ENCODE assay signal across 7 mouse cellular contexts in genomic region chr4:85514205-85514681, GRCm38 (mm10). TPM values are rescaled to one million over a fixed set of nuclear protein-coding genes. Genes with fewer than 3 reads are reported as not detected.
A peak's percentile ranks its signal among the peaks of the same experiment; 100 is the strongest.
DNase-seq lines count a peak whose midpoint lies in the region; ATAC-seq and TF ChIP-seq lines count a peak whose summit lies in the region.

No protein-coding gene starts in this region.

- H3K9ac ChIP-seq in liver, embryonic 13.5 days = no peak overlapping the region
- H3K9ac ChIP-seq in neural tube, embryonic 13.5 days = peak overlapping the region; percentile 65

- peak; percentile 58; the same call in 1 of the 2 replicates for ATAC-seq in liver, embryonic 13.5 days (ENCODE audit: low read depth)
- ATAC-seq in neural tube, embryonic 13.5 days (ENCODE audit: low read depth) = peak; percentile 93

- H3K4me1 ChIP-seq in liver, embryonic 13.5 days (replicated peaks) = no peaks in the 10 kb centered on the region
- H3K4me1 ChIP-seq in neural tube, embryonic 13.5 days (replicated peaks) = peaks cover 17% of the 10 kb centered on the region

- peak; percentile 72 for DNase-seq in brain, embryonic 14.5 days (ENCODE audit: low read depth)
- DNase-seq in embryo, embryonic 10.5 days (ENCODE audit: low spot score) = peak; percentile 70
- DNase-seq in gastrocnemius, postnatal 4 days (ENCODE audit: low spot score in 2 of 2) = peak; percentile 30 to 35
- peak; percentile 7 for DNase-seq in kidney, adult 9 months
- no peak for DNase-seq in liver, embryonic 13.5 days
- peak; percentile 40 for DNase-seq in yolk sac, embryonic 10.5 days (ENCODE audit: low spot score)

- no peaks in the 10 kb centered on the region for H3K36me3 ChIP-seq in liver, embryonic 13.5 days
- H3K36me3 ChIP-seq in neural tube, embryonic 13.5 days = no peaks in the 10 kb centered on the region

- H3K4me2 ChIP-seq in liver, embryonic 13.5 days = peak overlapping the region; percentile 62
- H3K4me2 ChIP-seq in neural tube, embryonic 13.5 days = peak overlapping the region; percentile 92

- WGBS in liver, embryonic 13.5 days (ENCODE audit: insufficient replicate concordance) = under 1% methylated on average over 32 of the region's 33 CpGs
- under 1% methylated on average over 33 of the region's 33 CpGs for WGBS in neural tube, embryonic 13.5 days

- no peak for TF ChIP-seq POLR2A in brain, embryonic 14.5 days (IDR thresholded peaks at IDR 0.05; ENCODE audit: borderline replicate concordance, extremely low read depth, insufficient read depth, insufficient read length, poor library complexity, severe bottlenecking)

- H3K4me3 ChIP-seq in liver, embryonic 13.5 days (replicated peaks) = peak overlapping the region; percentile 41
- H3K4me3 ChIP-seq in neural tube, embryonic 13.5 days = peak overlapping the region; percentile 48

- H3K9me3 ChIP-seq in liver, embryonic 13.5 days (replicated peaks) = no peaks in the 10 kb centered on the region
- no peaks in the 10 kb centered on the region for H3K9me3 ChIP-seq in neural tube, embryonic 13.5 days

- peak; percentile 52; the same call in 1 of the 2 replicates for TF ChIP-seq CTCF in brain, embryonic 14.5 days (IDR thresholded peaks at IDR 0.05; ENCODE audit: borderline replicate concordance, extremely low read depth, insufficient read depth, insufficient read length)

- no peak overlapping the region for H3K27ac ChIP-seq in liver, embryonic 13.5 days
- H3K27ac ChIP-seq in neural tube, embryonic 13.5 days (replicated peaks) = no peak overlapping the region

- no peaks in the 10 kb centered on the region for H3K27me3 ChIP-seq in liver, embryonic 13.5 days
- H3K27me3 ChIP-seq in neural tube, embryonic 13.5 days = peaks cover 34% of the 10 kb centered on the region

RNA-seq across cellular contexts. Expression of gene Adamtsl1, which starts 0.3 kb away (rescaled TPM):
- 4.7 and 6.3 TPM in 2 replicates for polyA plus RNA-seq in brain, embryonic 14.5 days (2012; rRNA removed)
- 10 to 100 TPM; 25.0 to 26.6 TPM for total RNA-seq in gastrocnemius, postnatal 4 days (2021)
- 0.73 and 0.89 TPM in 2 replicates for polyA plus RNA-seq in liver, embryonic 13.5 days (2015; fragmentation: Nextera tagmentation; extraction: Ambion mirVana)
- 16.8 and 16.9 TPM in 2 replicates for polyA plus RNA-seq in neural tube, embryonic 13.5 days (2015; fragmentation: Nextera tagmentation; extraction: Ambion mirVana)
